Mouse (Mus musculus) spleen, adult 2 months (tissue): ENCODE results near the gene Fam227b. TPM values are rescaled to one million over a fixed set of nuclear protein-coding genes. Genes with fewer than 3 reads are reported as not detected.

Experiments used
- DNase-seq, 2 experiments: peaks; one replicate each; pipeline versions ENCODE4 v3.0.0 to v3.0.0-alpha.2; 2012 to 2021; ENCODE audit warnings: low spot score in 2 of 2, low read depth in 1 of 2
- H3K27ac ChIP-seq: fragments of 200-500 bp; 2 replicates; pipeline ENCODE4 v1.5.1; 2012; ENCODE audit warnings: low read length, inconsistent platforms; ENCODE audit not compliant: insufficient read depth
- H3K27me3 ChIP-seq: fragments of 200-500 bp; 2 replicates; pipeline ENCODE4 v1.6.1; 2012; ENCODE audit warnings: mild to moderate bottlenecking, moderate library complexity, low read length, inconsistent platforms; ENCODE audit not compliant: control insufficient read depth, insufficient read depth
- H3K36me3 ChIP-seq: fragments of 200-500 bp; 2 replicates; pipeline ENCODE4 v1.6.1; 2012; ENCODE audit warnings: mild to moderate bottlenecking, low read length, inconsistent platforms; ENCODE audit not compliant: control insufficient read depth, insufficient read depth
- H3K4me1 ChIP-seq: fragments of 200-500 bp; 2 replicates; pipeline ENCODE4 v1.6.1; 2011; ENCODE audit warnings: inconsistent platforms; ENCODE audit not compliant: control insufficient read depth, insufficient read depth, insufficient read length
- H3K4me3 ChIP-seq: fragments of 200-500 bp; 2 replicates; pipeline ENCODE4 v1.5.1; 2011; ENCODE audit warnings: mild to moderate bottlenecking, inconsistent platforms; ENCODE audit not compliant: insufficient read depth, insufficient read length; ENCODE audit errors: extremely low read depth
- CTCF ChIP-seq: fragments of 200-500 bp; IDR thresholded peaks from 2 replicates; pipeline ENCODE4 v1.5.1; 2011; ENCODE audit warnings: mild to moderate bottlenecking, inconsistent platforms; ENCODE audit not compliant: insufficient read depth, insufficient read length, insufficient replicate concordance; ENCODE audit errors: extremely low read depth
- POLR2A ChIP-seq: fragments of 200-500 bp; IDR thresholded peaks from 2 replicates; pipeline ENCODE4 v1.6.1; 2011; ENCODE audit warnings: low read depth, low read length, inconsistent platforms
- WGBS: fragments of 180-500 bp; shearing (Covaris S2); methylation state at CpG from one replicate; pipeline ENCODE4 v1.1.7; 2018; 5-methylcytosine and 5-hydroxymethylcytosine counted together
- polyA plus RNA-seq: library from polyadenylated mRNA; depleted of rRNA; stranded (reverse); fragments of >200 nt; gene quantifications from 2 replicates; pipeline ENCODE4 v1.2.3, GENCODE M21; 2012

The Fam227b gene
- polyA plus RNA-seq, 1 experiment: not detected

DNA sequence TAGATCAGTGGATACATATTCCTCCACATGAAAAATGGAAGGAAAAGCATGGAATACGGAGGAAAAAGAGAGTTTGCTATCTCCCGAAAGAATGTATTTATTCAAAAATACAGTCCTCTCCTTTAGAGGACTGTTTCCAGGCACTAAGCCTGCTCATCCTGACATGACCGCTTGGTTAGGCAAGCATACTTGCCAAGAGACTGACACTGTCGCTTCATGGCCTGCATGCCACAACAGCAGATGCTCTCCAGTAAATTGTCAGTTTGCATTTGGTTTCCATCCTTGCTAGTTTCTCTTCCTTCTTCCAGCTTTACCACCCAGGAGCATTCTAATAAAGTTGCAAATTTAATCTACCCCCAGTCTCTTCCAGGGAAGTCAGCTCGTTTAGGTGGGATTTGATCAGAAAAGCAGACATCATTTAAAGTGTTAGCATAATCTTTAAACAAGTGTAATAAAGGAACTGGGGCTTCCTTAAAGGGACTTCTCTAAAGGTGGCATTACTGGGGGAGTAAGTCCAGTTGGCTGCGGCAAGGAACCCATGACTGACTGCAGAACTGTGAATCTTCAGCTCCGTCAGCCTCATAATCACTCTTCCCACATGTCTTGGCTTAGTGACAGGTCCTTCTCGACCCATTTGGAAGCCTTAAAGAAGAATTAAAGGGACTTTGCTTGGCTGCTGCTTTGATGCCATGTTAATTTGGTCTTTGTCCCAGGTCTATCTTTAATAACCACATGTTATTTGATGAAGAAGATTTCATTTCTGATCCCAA lies 15.2 kb upstream of the Fam227b start:
- WGBS: 86% methylated on average over 8 of the region's 8 CpGs

DNA sequence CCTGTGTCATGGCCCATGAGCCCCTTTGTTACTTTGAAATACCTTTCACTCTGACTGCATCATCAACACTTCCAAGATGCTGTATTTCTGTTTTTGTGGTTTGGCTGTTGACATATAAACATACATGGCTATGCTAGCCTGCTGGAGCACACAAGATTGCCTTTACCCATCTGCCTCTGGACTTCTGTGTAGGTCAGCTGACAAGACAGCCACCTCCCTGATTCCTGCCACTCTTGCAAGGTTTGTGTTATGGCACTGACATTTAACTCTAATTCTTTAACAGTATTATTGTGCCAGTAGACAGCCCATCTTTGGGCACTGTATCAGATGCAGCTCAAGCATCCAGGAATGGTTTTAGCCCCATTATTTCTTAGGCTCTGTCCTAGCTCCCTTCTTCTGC lies 14.5 kb upstream of the Fam227b start:
- Histone ChIP-seq H3K27ac (no peak overlapping the region), H3K27me3 (no peaks in the 10 kb centered on the region), H3K4me3 (no peak overlapping the region), H3K36me3 (peaks cover 8% of the 10 kb centered on the region; the same call in 1 of the 2 replicates), H3K4me1 (no peaks in the 10 kb centered on the region; the same call in 1 of the 2 replicates)
- TF ChIP-seq POLR2A: no peak
- no peak for TF ChIP-seq CTCF
- no peak for DNase-seq

More for the DNA sequence above, 15.2 kb upstream of the Fam227b start:
- Histone ChIP-seq H3K27ac (no peak overlapping the region), H3K27me3 (no peaks in the 10 kb centered on the region), H3K4me1 (no peaks in the 10 kb centered on the region; the same call in 1 of the 2 replicates), H3K36me3 (peaks cover 4% of the 10 kb centered on the region; the same call in 1 of the 2 replicates), H3K4me3 (no peak overlapping the region)
- TF ChIP-seq CTCF: no peak
- TF ChIP-seq POLR2A: no peak
- DNase-seq: no peak

DNA sequence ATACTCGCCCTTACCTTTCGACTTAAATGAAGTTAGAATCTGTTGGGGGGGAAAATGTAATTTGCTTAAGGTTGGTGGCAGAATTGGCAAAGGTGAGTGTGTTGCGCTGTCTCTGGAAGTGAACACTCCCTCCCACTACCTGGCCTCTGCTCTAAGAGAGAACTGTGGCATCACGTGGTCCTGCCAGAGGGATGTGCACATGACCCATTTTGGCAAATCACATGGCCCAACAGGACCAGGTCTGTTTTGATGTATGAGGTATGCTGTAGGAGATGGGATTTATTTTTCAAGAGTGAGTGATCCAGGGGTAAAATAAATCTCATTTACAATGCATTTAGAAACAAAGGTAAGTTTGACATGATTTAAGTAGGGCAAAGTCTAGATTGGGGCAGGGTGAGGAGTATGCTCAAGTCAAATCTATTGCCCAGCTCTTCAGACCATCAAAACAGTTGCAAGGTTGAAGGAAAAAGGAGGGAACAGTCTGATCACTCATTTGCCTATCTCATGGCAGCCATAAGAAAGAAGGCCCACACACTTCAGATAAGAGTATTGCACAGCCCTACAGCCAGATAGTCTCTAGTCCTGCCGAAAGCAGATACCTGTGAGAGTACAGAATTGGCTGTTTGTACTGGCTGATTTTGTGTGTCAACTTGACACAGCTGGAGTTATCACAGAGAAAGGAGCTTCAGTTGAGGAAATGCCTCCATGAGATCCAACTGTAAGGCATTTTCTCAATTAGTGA lies 13.6 kb upstream of the Fam227b start:
- Histone ChIP-seq H3K27ac (no peak overlapping the region; the same call in 1 of the 2 replicates), H3K27me3 (no peaks in the 10 kb centered on the region), H3K36me3 (peaks cover 10% of the 10 kb centered on the region), H3K4me3 (no peak overlapping the region), H3K4me1 (no peaks in the 10 kb centered on the region; the same call in 1 of the 2 replicates)
- TF ChIP-seq CTCF (no peak), POLR2A (no peak)
- DNase-seq: no peak
- 93% methylated on average over 5 of the region's 5 CpGs for WGBS

DNA sequence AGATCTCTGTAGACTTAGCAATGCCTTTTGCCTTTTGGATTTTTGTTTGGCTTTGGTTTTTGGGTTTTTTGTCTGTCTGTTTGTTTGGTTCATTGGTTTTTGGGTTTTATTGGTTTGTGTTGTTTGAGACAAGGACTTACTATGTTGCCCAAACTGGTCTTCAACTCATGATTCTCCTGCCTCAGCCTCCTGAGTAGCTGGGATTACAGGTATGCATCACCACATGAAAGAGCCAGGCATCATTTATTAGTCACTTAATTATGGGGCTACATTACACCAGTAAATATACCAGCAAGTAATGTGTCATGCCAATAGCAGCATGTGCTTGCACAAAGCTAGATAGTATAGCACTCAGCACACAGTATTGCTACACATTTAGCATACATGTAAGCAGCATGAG lies 4.1 kb downstream of the Fam227b start:
- H3K27ac ChIP-seq: no peak overlapping the region
- H3K4me3 ChIP-seq: no peak overlapping the region
- no peaks in the 10 kb centered on the region for H3K27me3 ChIP-seq
- no peaks in the 10 kb centered on the region for H3K4me1 ChIP-seq
- DNase-seq: peak in 1 of 2 experiments; percentile 8
- no peak for TF ChIP-seq POLR2A
- no peak for TF ChIP-seq CTCF
- H3K36me3 ChIP-seq: no peaks in the 10 kb centered on the region

DNA sequence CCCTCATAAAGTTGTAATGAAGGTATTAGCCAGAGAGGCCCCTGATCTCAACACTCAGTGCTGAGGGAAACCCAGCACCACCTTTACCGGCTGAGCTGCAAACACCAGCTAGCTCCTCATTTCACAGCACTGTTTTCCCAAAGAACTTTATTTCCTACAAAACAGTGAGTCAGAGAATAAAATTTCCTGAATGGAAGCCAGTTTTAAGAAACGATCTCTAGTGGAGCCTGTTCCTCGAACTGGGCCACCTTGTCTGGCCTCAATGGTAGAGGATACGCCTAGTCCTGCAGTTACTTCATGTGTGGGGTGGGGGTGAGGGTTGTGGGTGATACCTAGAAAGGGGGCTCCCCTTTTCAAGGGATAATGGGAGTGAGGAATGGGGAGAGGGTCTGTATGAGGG lies 57.2 kb downstream of the Fam227b start:
- no peak overlapping the region for H3K27ac ChIP-seq
- H3K27me3 ChIP-seq: no peaks in the 10 kb centered on the region
- DNase-seq: no peak
- no peak for TF ChIP-seq CTCF
- TF ChIP-seq POLR2A: no peak
- no peak overlapping the region for H3K4me3 ChIP-seq
- no peaks in the 10 kb centered on the region for H3K36me3 ChIP-seq
- H3K4me1 ChIP-seq: no peaks in the 10 kb centered on the region
- 86% methylated on average over 4 of the region's 4 CpGs for WGBS

DNA sequence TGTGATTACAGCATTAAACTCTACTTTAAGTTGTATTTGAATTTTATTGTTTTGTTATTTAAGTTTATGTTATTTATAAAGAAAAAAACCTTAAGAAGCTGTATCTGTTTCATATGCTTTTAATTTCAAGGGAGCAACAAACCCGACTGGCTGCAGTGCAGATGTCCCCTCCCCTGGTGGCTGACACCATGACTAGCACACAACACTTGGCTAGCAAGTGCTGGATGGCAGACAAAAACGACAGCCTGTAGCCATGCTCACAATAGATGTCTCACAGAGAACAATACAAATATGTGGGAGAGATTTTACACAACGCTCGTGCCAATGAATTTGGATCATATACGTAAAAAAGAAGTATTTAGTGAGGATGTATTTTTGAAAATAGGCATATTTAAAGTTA lies 61.4 kb downstream of the Fam227b start:
- no peak for DNase-seq
- 76% methylated on average over 5 of the region's 5 CpGs for WGBS
- H3K36me3 ChIP-seq: no peaks in the 10 kb centered on the region
- H3K27ac ChIP-seq: no peak overlapping the region
- TF ChIP-seq CTCF (no peak), POLR2A (no peak)
- H3K4me3 ChIP-seq: no peak overlapping the region
- H3K27me3 ChIP-seq: no peaks in the 10 kb centered on the region
- no peaks in the 10 kb centered on the region for H3K4me1 ChIP-seq
